Mouse (Mus musculus) kidney, adult 9 months (tissue): ENCODE measurements at regions not wholly inside any gene's neighbourhood (a gene's known extent, or its start where the extent isn't known, plus 50 kb on each side); places are given as distances from the start of the nearest gene placed in this dataset.

Experiments
- DNase-seq: peaks from one replicate; pipeline ENCODE4 v3.0.0; 2022

DNA sequence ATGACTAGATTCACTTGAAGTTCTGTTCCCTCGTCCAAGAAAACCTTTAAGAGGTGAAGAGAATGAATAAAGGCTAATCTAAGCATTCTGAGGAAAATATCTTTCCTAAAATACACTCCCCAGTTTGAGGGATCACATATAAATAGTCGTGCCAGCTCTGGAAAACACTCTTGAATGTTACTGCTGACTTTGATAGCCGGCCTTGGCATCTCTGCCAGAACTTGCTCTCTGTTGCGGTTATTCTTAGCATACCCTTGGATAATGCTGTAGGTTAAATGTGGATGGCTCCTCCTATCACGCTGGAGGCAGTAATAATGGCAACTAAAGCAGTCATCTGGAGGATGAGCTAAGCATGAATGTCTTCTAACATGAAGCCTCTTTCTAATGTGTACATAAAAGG is 363.6 kb upstream of the Adgrl2 start:
- no peak for DNase-seq

DNA sequence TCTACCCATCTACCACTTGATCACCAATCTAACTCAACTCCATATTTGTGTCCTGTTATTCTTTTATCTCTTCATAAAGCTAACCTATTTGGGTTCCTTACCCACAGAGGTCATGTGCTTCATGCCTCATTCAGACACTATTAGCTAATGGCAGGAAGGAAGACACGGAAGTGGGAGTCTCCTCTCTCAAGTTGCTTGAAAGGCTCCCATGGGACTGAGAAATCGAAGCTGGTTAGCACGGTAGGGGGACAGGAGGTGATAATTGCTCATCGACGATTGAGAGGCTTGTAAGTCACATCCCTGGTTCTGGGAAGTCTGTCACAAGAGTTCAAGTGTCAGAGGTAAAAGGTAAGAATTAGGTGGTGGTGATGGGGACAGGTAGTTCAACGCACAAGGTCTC is 362.2 kb upstream of the Adgrl2 start:
- DNase-seq, result peak; percentile 33

DNA sequence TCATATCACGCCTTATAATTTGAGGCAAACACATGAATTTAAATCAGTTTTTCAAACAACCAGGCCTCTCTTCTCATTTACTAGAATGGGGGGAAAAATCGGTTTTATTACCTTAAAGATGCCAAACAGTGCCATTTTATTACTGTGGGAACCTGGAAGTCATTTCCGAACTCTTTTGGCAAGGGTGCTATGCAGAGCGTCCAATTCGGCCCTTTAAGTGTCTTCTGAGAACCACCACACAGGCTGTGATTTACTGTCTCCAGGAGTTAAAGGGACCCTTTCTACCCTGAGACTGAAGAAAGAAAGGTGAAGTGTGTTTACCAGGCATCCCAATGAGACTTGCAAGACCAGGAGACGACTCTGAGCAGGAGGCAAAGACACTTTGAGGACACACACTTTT is 359.4 kb upstream of the Adgrl2 start:
- no peak for DNase-seq

DNA sequence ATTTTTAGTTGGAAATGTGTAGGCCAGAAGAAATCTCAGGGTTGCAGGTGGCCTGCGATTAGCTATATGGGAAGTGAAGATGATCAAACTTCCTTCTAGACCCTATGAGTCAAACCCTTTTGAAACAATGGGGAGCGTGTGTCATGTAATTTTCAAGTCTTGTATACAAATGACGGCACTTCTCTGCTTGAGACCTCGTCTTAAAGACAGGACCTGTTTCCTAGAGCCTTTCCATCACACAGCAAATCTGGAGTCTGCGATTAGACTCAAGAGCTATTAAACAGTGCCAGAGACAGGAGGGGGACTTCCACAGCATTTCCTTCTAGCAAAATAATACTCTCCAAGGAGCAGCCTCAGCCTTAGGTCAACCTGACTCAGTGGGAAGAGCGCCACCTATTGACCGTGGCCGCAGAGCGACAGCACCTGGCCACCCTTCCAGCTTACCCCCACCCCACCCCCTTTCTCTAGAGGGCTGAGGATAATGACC is 358.9 kb upstream of the Adgrl2 start:
- DNase-seq, result peak; percentile 79

DNA sequence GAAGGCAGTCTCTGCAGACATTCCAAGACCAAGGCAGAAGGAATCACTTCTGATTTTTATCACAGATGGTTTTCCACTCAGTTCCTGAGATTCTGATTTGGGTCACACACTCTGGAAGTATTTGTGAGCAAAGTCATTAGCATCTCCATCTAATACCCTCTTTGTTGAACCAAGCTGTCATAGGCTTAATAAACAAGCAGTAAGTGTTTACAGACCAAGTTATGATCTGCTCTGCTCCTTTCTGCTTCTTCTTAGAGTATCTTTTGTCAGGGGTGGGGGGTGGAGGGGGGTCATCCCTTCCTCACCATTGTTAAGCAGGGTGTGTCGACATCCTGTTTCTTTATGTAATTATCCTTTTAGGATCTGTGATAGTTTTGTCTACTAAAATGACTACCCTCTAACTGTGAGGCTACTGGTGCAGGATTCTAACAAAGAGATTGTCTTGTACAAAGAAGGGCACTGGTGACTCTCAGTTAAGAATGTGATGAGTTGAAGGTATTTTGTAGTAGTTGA is 358.2 kb upstream of the Adgrl2 start:
- DNase-seq, result no peak

DNA sequence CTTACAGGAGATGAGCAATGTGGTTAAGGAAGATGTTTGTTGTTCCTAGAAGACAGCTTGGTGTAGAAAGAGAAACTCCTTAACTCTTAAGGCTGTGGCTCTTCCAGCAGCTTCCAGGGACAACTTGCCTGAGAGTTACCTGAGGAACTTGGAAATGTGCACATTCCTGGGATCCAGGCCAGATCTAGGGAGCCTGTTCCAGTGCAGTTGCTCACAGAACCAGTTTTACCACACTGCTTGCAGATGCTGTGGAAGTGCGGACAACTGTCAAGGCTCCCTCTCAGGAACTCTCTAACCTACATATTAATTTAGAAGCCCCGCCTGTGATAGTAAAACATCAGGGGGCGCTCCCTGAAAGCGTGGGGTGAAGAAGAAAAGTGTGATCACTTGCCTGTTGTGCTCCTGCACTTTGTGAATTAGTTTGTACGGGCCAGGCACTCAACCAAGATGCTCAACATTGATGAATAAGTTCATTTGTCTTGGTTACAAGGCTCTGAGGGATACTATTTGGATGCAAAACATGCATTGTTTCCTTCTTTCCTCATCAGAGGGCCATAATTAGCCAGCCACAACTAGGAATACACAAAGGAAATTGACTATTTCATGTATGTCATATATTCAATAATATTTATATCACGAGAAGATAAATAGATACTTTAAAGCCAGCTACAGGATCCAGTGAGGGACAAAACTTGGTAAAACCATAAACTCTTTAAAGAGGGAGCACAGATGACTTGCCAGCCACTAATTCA is 357.1 kb upstream of the Adgrl2 start:
- peak; percentile 58 for DNase-seq

DNA sequence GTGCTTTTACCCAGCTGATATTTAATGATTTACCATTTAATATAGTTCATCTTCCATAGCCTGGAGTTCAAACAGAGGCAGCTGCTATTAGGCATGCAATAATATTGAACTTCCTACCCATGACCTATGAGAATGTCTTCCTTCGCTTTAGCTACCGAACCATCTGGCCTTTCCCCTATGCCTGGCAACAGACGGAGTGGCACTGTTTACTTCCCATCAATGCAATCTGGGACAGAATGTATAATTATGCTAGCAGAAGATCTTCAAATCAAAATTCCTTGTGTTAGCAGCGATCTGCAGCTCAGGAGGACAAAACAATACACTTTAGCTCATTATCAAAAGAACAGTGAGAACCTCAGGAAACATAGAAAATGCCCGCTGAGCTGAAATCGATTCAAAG is 352.2 kb upstream of the Adgrl2 start:
- DNase-seq, result no peak

DNA sequence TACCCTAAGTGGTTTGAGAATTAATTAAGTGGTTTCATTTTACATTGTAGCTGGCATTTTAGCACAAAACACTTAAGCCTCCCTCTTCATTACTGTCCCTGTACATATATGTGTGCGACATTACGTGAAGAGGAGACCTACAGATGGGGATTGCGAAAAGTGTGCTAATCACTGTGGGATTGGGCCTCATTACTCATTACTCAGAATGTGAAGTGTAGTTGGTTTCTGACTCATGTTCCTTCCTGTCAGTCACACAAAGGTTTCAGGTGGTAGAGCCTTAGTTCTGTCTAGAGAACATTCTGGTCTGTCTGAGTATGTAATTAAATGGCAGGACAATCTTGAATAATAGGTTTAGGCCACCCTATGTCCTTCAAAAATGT is 349.0 kb upstream of the Adgrl2 start:
- no peak for DNase-seq

DNA sequence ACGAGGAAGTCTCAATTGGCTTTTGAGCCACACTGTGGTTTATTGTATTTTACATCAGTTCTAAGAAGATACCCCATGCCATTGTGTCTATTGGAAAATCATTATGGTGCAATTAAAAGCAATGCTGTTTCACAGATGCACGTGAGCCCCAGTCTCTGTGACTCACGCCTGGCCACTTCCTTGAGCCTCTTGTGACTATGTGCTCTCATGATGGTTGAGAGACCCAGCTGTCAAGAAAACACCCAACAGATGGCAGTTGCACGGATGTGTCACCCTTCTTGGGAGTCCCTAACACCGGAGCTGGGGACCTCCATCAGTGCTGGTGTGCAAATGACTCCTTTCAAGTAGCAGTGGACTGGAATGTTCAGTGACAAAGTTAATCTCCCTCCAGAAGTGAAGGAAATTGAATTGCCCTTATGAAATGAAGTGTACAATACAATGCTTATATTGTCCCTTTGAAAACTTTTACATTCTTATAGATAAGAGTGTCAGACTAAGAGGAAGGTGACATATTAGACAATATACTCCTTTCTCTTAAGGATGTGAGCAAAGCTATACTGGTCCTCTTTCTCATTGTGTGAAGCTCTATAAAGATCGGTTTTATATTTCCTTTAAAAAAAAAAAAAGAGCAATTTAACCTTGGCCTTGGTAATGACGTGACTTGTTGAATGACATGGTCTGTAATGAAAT is 348.5 kb upstream of the Adgrl2 start:
- DNase-seq, result no peak

DNA sequence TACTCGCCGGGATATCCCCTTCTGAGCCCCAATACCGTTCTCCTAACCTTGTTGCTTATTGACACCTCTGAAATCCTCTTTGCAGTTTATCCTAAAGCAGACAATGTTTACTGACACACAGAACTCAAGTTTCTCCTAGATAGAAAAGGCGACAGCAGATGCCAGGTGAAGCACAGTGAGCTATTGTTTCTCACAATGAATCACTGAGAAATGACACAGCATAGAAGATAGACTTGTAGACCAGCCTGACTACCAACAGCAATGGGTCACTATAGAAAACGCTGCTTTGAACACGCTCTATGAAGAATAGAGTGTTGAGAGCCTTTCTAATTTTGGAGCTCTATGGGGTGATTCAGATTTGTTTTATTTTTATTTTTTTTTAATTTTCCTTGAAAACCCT is 344.9 kb upstream of the Adgrl2 start:
- no peak for DNase-seq

DNA sequence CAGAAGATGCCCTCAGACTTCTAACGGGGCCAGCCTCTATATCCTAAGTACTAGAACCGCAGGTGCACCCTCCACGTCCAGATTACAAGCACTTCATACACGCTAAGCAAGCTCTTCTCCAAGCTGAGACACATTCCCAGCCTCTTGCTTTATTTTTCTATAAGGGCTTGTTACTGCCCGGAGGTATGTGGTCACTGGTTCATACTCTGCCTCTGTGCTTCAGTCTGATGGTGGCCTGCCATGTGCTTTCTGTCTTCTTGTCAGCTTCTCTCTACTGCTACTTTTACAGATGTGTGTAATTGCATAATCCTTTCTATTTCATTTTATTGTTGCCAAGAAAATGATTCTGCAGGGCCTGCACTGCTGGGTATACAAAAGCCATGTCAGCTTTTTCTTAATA is 343.3 kb upstream of the Adgrl2 start:
- no peak for DNase-seq

DNA sequence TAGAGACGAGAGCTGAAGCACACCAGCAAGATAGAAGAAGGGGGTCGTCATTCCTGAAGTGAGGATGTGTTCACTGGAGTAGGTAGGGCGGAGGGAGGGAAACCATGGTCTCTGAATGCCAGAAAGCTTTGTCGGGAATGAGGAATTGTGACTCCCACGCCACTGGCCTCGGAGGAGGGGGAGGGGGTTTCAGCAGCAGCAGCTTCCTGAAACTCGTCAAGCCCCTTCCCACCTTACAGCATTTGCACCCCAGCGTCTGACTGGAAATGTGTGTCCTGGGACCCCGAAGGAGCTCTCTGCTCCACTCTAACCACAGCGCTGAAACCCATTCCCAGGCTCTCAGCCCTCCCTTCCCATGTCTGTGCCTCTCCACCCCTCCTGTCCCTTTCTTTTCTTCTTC is 342.8 kb upstream of the Adgrl2 start:
- DNase-seq, result no peak

DNA sequence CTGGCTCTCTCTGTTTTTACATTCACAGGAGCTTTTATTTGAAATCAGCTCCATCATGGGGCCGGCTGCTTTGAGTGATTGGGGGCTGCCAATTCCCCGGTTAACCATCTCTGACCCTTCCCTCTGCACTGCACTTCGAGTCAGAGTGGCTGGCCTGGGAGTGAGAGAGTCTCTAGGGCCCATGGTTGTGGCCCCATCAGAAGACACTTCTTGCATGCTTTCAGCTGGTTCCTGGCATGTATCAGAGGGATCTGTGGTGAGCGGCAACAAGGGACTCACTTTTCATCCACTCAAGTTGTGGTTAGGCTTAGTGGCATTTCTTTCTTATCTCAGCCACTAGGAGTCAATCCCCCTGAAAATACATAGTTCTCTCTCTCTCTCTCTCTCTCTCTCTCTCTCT is 341.8 kb upstream of the Adgrl2 start:
- no peak for DNase-seq

DNA sequence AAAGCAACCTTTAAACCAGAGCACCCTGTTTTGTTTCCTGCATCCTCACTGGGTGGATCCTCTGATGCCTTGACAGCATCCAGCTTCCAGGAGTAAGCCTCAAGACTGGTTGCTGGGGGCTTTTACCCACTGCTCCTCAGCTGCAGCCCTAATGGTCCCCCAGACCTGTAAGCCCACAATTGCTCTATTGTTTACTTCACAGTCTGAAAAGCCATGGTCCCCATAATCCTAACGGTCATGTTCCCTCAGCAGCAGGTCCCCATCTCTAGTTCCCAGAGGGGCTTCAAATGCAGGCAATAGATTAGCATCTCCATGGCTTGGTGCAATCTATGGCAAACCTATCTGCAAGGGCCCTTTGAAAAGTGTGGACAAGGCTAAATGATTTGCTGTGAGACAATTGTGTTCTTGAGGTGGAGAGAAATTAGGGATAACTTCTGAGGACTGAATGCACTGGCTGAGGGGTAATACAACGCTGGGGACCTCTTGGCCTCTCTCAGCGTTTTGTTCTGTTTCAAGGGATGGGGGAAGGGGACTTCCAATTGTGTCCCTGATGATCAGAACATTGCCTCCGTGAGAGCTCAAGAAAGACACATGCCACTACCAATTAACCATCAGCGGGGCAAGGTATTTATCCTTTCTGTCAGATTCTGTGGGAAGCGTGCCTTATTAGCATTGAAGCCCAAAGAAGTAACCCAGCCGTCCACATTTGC is 341.1 kb upstream of the Adgrl2 start:
- DNase-seq, result no peak

DNA sequence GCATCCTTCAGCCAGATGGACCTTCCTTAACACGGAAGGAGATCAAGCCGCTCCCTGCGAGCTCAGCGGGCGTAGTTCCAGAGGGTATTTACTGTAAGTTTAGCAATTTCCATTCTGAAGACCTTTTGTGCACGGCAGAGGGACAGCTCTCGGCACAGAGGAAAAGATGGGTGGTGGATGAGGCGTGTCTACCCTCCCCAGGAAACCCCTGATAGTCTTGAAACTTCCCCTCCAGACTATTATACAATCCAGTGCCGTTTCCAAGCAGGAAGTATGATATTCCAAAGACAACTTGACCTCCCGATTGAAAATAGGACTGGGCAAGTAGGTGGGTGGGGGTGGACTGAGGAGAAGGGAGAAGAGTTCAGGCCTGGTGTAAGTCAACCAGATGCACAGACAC is 340.4 kb upstream of the Adgrl2 start:
- peak; percentile 70 for DNase-seq

DNA sequence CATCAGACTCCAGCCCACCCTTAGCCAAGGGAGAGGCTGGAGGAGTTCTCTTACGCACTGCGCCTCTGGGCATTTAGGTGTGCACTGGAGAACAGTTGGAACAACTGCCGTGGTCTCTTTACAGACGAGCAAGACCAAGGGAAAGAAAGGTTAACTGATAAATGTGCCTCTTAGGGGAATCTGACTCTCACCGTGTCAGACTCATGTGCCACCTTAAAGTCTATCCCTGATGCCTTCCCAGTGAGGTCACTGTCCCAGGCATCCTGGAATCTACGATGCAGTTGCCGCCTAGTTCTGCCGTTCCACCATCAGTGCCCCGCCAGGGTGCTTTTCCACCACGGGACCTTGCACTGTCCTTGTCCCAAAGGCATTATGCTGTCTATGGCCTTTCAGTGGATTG is 339.7 kb upstream of the Adgrl2 start:
- DNase-seq, result no peak

DNA sequence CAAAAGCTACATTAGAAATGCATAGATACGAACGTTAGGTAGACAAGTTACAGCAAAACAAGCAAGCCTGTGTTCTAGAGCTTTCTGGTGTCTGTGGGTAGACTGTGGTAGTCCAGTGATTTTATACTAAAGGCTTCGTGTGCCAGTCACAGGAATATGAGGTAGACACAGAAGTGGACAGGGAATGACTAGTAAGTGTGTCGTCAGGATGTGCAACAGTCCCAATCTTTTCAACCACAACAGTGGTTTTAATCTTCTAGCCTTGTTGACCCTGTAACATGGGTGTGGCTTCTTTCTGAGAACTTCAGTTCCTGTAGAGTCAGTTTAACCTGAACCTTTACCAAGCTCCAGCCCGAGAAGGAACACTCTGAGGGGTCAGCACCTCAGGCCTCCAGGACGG is 339.3 kb upstream of the Adgrl2 start:
- DNase-seq, result no peak

DNA sequence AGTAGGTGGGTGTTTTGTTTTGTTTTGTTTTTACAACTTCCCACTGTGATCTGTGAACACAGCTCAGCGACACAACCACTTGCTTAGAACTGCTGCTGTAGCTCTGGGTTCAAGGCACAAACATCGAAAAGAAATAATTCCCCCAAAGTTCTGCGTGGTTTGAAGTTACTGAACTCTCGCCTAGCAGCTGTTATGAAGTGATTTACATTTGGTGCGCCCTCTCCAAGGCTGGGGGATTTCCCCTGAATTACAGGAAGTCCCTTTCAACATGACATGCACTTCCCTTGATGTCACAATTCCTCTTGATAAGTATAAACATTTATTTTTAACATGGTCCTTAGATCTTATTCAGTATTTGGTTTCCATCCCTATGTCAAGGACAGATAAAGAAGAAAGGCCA is 336.3 kb upstream of the Adgrl2 start:
- peak; percentile 71 for DNase-seq

DNA sequence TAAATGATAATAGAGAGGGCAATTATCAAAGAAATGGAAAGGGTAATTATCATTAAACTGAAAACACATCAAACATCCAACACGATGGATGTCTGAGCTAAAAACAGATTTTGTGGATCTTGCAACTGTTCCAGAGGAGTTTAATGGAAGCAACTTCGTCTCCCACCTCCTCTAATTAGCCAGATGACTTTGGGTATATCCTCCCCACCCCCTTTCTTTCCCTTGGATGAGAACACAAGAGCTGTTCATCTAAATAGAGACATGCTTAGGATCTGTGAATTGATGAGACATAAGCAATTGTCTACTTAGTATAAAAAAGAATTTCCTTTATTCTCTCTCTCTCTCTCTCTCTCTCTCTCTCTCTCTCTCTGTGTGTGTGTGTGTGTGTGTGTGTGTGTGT is 333.7 kb upstream of the Adgrl2 start:
- no peak for DNase-seq

DNA sequence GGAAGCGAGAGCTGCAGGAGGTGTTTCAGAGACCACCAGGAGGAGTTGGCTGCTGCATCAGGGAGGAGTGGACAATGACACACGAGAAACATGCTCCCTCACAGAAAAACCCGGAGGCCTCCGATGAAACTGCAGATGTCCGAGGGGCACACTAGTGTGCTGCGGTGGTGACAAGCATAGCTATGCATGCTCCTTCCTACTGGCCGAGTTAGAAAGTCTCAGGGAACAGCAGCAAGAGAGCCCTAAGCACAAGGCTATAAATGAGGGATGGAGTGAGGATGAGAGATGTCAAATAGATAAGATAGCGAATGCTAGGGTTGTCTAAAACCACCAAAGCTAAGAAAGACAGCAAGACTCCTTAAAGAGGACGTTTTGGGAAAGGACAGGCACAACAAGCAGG is 328.4 kb upstream of the Adgrl2 start:
- no peak for DNase-seq

DNA sequence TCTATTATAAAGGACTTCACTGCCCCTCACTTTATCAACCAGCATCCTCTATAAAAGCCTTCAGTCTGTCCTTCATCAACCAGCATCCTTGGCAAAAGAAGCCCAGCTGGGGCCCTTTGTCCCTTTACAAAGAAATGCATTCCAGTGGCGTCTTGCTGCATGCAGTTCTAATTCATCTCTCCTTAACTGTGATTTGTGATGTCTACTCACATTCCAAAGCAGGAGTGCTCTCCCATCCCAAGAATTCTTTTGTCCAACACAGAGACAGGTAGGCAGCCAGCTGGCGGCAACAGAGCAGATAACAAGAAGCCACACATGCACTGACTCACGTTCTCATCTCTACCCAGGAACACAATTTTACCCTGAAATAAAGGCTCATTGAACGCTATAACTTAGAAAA is 323.9 kb upstream of the Adgrl2 start:
- no peak for DNase-seq

DNA sequence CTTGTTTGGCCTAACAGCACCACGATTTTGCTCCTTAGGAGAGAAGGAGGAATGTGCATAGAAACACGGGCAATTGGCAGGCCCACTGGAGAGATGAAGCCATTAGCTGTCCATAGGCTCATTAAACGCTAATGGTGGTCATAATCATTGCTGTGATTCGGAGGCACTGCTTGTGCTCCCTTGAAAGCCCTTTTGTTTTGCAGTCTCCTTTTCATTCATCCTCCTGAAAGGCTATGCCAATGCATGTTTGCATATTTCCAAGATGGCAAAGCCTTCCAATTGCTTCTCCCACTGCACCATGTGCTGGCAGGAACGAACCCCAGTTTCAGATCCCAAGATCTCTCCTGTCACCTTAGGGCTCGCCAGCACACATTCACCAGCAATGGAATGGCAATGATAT is 322.9 kb upstream of the Adgrl2 start:
- no peak for DNase-seq

DNA sequence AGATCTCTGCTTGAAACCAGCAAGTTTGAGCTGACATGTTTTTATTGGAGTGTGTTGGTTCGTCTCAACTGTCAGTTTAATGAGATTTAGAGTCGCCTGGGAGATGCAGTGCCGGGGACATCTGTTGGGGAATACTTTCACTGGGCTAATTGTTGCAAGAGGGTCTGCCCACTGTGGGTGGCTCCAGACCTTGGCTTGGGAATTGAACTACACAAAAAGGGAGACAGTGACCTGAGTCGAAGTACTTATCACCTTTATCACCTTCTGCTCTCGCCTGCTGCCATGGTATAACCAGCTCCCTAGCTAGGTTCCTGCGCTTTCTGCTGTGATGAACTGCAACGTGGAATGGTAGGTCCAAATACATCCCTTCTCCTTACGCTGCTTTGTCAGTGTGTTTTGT is 321.2 kb upstream of the Adgrl2 start:
- no peak for DNase-seq

DNA sequence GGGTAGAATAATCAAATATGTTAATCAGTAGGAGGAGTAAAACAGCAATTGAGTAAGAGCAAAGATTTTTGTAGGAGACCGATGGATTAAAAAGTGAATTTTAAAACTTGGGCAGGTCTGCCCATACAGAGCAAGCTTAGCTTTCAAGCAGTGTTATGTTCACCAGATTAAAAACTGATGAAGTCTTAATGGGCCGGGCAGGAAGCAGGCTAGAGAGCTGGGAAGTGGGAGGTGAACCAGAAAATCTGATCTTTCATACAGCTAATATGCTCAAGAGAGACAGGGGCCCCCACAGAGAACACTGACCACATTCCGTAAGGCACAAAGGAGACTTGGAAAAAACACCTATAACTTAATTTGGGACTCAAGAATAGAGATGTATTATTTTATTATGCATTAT is 316.4 kb upstream of the Adgrl2 start:
- no peak for DNase-seq
